Mouse (Mus musculus): ENCODE data around the gene Gm45623. TPM values are rescaled to one million over a fixed set of nuclear protein-coding genes. Genes with fewer than 3 reads are reported as not detected.

Gene Gm45623
- polyA plus RNA-seq, 1 experiment from 2014 or later: 0.37 TPM

DNA sequence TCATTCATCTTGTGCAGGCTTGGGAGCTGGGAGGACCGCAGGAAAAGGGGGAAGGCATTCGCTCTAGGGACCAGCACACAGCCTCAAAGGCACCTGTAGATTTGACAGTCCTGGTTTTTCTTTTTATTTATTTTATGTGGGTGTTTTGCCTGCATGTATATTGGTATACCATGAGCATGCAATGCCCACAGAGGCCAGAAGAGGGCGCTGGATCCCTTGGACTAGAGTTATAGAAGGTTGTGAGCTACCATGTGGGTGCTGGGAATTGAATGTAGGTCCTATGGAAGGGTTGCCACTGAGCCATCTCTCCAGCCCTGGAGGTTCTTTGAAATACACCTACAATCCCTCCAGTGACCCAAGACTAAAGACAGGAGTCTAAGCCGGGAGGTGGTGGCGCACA, 17.2 kb upstream of the Gm45623 start:
- Histone ChIP-seq H3K36me3 (ENCODE audit: poor library complexity, severe bottlenecking) (no peaks in the 10 kb centered on the region), H3K4me1 (peaks cover 55% of the 10 kb centered on the region)
- ATAC-seq: no peak

DNA sequence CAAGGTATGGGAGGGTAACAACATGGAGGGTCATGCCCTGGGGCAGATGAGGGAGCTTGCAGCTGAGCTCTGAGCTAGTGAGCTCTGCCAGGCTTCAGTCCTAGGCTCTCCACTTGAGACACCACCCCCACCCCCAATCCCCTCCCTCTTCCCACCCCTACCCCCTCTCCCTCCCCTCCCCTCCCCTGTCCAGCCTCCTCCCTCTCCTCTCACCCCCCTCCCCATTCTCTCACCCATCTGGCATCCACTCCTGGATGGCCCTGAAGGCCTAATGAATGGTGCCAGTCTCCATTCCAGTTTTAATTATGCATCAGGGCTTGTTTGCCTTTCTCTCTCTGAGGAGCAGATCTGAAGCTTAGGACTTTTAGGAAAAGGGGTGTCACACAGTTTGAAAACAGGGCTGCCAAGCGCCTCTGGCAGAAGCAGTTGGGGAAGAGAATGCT, 16.5 kb upstream of the Gm45623 start:
- Histone ChIP-seq H3K9me3 (replicated peaks) (no peaks in the 10 kb centered on the region), H3K27ac (peak overlapping the region; percentile 84), H3K36me3 (ENCODE audit: poor library complexity, severe bottlenecking) (no peaks in the 10 kb centered on the region), H3K4me2 (peak overlapping the region; percentile 7; the same call in 1 of the 2 replicates), H3K4me1 (peaks cover 57% of the 10 kb centered on the region), H3K27me3 (no peaks in the 10 kb centered on the region), H3K4me3 (no peak overlapping the region), H3K9ac (peak overlapping the region; percentile 7; the same call in 1 of the 2 replicates)
- ATAC-seq: peak; percentile 70
- WGBS: 12% methylated on average over 1 of the region's 1 CpGs

More for the DNA sequence above, 17.2 kb upstream of the Gm45623 start:
- H3K27ac ChIP-seq: peak overlapping the region; percentile 84
- WGBS: 58% methylated on average over 5 of the region's 5 CpGs
- H3K27me3 ChIP-seq: no peaks in the 10 kb centered on the region
- no peaks in the 10 kb centered on the region for H3K9me3 ChIP-seq (replicated peaks)
- no peak overlapping the region for H3K4me3 ChIP-seq
- no peak overlapping the region for H3K9ac ChIP-seq
- H3K4me2 ChIP-seq: no peak overlapping the region

DNA sequence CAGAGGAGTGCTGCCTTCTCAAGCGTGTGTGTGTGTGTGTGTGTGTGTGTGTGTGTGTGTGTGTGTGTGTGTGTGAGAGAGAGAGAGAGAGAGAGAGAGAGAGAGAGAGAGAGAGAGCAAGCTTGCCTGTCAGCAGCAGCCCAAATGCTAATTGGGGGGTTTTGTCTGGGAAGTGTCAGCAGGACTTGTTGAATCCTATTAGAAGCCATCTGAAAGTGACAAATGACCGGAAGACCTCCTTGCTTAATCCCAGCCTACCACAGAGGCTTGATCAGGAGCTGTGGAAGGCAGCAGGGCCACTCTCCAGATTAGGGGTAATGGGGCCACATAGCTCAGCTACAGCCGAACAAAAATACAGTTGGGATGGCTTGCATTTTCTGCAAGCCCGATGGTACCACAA, 15.8 kb upstream of the Gm45623 start:
- 7% methylated on average over 4 of the region's 4 CpGs for WGBS
- H3K4me1 ChIP-seq: peaks cover 51% of the 10 kb centered on the region
- no peak for ATAC-seq

DNA sequence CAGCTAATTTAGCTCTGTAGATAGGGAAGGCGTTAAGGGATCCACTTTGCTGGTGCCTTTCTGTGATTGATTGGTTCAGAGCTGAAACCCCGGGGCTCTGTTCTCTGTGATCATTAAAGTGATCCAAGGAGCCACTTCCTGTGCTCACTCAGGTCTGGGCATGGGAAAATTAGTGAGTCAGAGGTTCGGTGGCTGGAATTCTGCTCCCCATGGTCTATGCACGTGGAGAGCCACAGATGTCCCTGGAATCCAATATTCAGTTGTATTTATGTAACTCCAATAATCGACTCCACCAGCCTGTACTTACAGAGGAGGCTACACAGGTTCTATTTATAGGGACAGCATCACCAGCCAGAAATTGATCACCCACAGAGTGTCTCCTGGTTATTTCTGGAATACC, 12.6 kb upstream of the Gm45623 start:
- Histone ChIP-seq H3K4me2 (no peak overlapping the region), H3K27me3 (no peaks in the 10 kb centered on the region), H3K4me3 (no peak overlapping the region), H3K4me1 (peaks cover 56% of the 10 kb centered on the region), H3K9me3 (replicated peaks) (no peaks in the 10 kb centered on the region), H3K36me3 (ENCODE audit: poor library complexity, severe bottlenecking) (no peaks in the 10 kb centered on the region), H3K9ac (no peak overlapping the region), H3K27ac (no peak overlapping the region)
- WGBS: 62% methylated on average over 5 of the region's 5 CpGs
- ATAC-seq: no peak

More for the DNA sequence above, 15.8 kb upstream of the Gm45623 start:
- no peak overlapping the region for H3K4me2 ChIP-seq
- no peaks in the 10 kb centered on the region for H3K27me3 ChIP-seq
- H3K36me3 ChIP-seq (ENCODE audit: poor library complexity, severe bottlenecking): no peaks in the 10 kb centered on the region
- H3K9ac ChIP-seq: peak overlapping the region; percentile 7; the same call in 1 of the 2 replicates
- peak overlapping the region; percentile 78 for H3K27ac ChIP-seq
- no peak overlapping the region for H3K4me3 ChIP-seq
- H3K9me3 ChIP-seq (replicated peaks): no peaks in the 10 kb centered on the region

DNA sequence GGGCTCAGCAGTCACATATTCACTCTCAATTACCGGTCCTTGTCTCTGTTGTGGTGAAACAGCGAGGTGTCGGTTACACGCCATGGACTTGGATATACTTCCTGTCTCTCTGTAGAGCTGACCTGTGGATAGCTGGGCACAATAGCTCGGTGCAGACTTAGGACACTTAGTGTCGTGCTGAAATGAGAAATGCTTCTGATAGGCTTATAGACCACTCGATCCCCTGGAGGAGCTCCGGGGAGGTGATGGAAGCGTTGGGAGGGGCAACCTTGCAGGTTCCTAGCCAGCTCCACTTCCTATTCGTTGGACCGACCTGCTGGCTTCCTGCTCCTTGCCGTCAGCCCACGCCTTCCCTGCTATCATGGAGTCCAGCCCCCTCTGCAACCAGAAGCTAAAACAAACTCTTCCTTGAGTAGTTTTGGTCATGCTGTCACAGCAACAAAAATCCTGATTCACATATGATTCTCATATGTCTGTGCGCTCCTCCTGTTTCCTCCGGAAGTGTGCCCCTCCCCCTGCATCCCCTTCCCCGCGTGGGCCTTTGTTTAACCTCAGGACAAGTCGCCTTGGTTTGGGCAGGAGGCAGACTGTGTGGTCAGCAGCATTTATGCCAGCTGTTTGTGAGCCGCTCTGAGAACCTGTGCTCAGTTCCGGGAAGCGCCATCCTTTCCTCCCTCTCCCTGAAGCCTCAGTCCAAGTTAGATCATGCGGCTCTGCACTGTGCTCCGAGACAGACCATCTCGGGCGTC, 11.8 kb upstream of the Gm45623 start:
- Histone ChIP-seq H3K27ac (no peak overlapping the region), H3K9me3 (replicated peaks) (no peaks in the 10 kb centered on the region), H3K4me2 (no peak overlapping the region), H3K4me1 (peaks cover 51% of the 10 kb centered on the region), H3K4me3 (no peak overlapping the region), H3K9ac (no peak overlapping the region), H3K36me3 (ENCODE audit: poor library complexity, severe bottlenecking) (no peaks in the 10 kb centered on the region), H3K27me3 (no peaks in the 10 kb centered on the region)
- ATAC-seq: no peak
- WGBS: 57% methylated on average over 25 of the region's 25 CpGs

DNA sequence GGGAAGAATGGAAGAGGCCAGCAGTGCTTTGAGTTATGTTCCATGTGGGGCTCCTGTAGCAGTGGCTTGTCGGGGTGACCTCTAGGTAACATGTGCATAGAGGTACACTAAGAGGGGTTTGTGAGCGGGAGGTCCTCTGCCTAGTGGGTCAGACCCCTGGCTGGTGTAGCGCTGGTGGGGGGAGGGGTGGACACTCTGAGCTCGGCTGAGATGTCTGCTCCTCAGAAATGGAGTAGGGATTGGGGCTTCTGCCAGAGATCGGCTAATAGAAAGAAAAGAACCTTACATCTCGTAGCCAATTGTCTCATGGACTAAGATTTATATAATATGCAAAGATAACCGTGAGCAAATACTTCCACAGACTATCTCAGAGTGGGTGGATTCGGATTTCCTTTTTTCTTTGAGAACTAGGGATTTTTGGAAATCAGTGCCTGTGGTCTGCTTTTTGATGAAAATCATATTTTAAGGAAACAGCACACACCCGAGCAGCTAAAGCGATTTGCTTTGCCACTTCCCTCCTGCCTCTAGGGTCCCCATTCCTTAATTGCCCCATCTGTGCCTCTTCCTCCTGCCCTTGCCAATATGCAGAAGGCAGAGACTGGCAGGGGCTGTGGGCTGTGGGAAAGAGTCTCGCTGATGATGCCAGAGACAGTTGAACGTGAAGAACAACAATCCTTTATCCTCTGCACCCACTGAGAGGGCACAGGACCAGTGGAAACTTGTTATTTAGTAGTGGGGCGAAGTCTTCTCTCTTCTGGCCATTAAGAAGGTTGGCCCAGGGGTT, 9.0 kb upstream of the Gm45623 start:
- Histone ChIP-seq H3K9me3 (replicated peaks) (no peaks in the 10 kb centered on the region), H3K4me2 (no peak overlapping the region; the same call in 1 of the 2 replicates), H3K9ac (no peak overlapping the region), H3K36me3 (ENCODE audit: poor library complexity, severe bottlenecking) (no peaks in the 10 kb centered on the region), H3K27me3 (no peaks in the 10 kb centered on the region), H3K4me3 (no peak overlapping the region), H3K4me1 (peaks cover 29% of the 10 kb centered on the region), H3K27ac (peak overlapping the region; percentile 57)
- 42% methylated on average over 13 of the region's 13 CpGs for WGBS
- 0 out of 2 replicates have a peak, but pooled peaks have one; percentile 39 for ATAC-seq

DNA sequence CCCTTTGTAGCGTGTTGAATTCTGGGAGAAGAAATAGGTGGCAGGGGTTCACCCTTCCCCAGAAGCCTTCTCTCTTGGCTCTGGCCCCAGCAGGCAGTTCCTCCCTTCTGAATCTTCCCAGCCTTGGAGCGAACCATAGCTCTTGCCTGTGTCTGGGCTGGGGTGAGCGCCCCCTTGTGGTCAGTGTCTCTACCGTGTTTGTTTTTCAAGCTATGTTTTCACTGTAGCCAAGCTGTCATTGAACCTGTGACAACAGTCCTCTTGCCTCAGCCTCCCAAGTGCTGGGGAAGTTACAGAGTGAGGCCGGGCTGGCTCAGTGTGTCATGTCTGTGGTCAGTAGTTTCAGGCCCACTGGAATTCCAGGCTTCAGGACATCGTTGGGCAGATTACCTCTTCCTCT, 4.9 kb upstream of the Gm45623 start:
- Histone ChIP-seq H3K36me3 (ENCODE audit: poor library complexity, severe bottlenecking) (no peaks in the 10 kb centered on the region), H3K27me3 (peaks cover 33% of the 10 kb centered on the region), H3K9me3 (replicated peaks) (no peaks in the 10 kb centered on the region), H3K27ac (no peak overlapping the region), H3K4me3 (no peak overlapping the region), H3K4me2 (no peak overlapping the region), H3K9ac (no peak overlapping the region), H3K4me1 (peaks cover 30% of the 10 kb centered on the region)
- 23% methylated on average over 6 of the region's 6 CpGs for WGBS
- peak; percentile 16; the same call in 1 of the 2 replicates for ATAC-seq

DNA sequence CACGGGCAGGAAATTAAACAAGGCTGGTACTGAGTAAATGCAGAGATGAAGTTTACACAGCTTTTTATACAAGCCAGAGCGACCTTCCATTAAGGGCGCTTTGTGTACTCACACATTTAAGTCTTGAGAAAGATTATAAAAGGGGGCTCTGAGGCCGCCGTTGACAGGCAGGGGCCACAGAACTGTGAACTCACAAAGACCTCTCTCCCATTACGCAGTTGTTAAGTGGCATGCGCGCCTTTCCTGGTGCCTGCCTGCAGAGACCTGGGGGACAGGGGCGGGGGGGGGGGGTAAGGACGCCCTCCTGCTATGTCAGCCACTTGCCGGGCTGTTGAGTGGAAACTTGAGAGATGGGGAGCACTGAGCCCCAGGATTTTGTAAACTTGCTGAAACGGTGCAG, 3.6 kb upstream of the Gm45623 start:
- no peak for ATAC-seq
- WGBS: 47% methylated on average over 12 of the region's 12 CpGs
- H3K27me3 ChIP-seq: peaks cover 46% of the 10 kb centered on the region

DNA sequence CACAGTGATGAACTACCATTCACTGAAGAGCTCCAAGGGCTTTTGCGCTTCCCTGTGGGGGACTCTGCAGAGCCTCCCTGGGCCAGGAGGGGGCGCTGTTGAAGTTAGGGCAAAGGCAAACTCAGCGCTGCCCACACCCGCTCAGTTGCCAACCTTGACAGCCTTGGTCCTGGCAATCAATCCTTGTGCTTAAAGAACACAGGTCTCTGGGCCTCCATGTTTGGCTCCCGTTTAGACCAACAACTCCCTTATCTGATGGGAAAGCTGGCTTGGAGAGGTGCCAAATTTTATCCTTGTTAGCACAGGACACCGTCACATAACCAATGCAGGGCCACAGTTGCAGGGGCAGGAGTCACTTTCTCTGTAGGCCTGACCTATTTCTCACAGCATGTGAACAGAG, 2.2 kb upstream of the Gm45623 start:
- Histone ChIP-seq H3K27ac (no peak overlapping the region), H3K36me3 (ENCODE audit: poor library complexity, severe bottlenecking) (no peaks in the 10 kb centered on the region), H3K9ac (no peak overlapping the region), H3K27me3 (peaks cover 59% of the 10 kb centered on the region), H3K4me3 (no peak overlapping the region), H3K4me2 (no peak overlapping the region), H3K4me1 (peaks cover 30% of the 10 kb centered on the region), H3K9me3 (replicated peaks) (no peaks in the 10 kb centered on the region)
- WGBS: 61% methylated on average over 6 of the region's 6 CpGs
- no peak for ATAC-seq

More for the DNA sequence above, 3.6 kb upstream of the Gm45623 start:
- Histone ChIP-seq H3K27ac (no peak overlapping the region), H3K4me3 (no peak overlapping the region), H3K9ac (no peak overlapping the region), H3K4me2 (no peak overlapping the region), H3K9me3 (replicated peaks) (no peaks in the 10 kb centered on the region), H3K36me3 (ENCODE audit: poor library complexity, severe bottlenecking) (no peaks in the 10 kb centered on the region), H3K4me1 (peaks cover 30% of the 10 kb centered on the region)

DNA sequence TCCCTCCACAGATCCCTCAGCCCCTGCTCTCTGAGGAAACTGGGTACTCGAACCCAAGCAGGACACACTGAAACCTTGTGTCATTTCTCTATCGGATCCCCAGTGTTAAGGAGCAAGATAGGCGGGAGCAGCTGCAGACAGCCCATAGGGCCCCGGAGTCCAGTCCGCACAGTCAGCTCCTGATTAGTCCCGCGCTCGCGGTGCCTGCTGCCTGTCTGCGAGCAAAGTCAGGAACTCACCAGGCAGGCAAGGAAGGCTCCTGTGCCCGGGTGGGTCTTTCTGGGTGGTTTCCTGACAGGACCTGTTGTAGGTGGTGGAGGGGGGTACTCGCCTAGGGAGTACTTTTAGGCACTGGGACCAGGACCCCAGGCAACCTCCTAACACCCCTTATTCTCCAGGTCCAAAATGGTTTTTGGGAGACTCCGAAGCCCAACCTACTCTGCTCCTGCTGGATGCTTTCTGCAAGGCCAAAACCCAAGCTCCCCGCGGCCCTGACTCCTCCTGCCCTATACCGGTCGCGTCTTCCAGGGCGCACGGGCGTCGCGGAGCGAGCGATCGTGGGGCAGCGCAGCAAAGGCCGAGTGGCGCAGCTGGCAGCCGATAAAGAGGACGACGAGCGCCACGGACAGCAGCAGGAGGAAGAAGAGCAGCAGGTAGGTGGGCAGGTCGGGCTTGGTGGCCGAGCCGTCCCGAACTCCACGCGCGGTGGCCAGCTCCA, 994 bp downstream of the Gm45623 start:
- ATAC-seq: peak; percentile 20; the same call in 1 of the 2 replicates
- Histone ChIP-seq H3K4me3 (peak overlapping the region; percentile 48), H3K4me1 (peaks cover 30% of the 10 kb centered on the region), H3K9me3 (replicated peaks) (no peaks in the 10 kb centered on the region), H3K9ac (peak overlapping the region; percentile 61), H3K27ac (no peak overlapping the region), H3K36me3 (ENCODE audit: poor library complexity, severe bottlenecking) (no peaks in the 10 kb centered on the region), H3K4me2 (peak overlapping the region; percentile 94), H3K27me3 (peaks cover 71% of the 10 kb centered on the region)
- 2% methylated on average over 41 of the region's 41 CpGs for WGBS

DNA sequence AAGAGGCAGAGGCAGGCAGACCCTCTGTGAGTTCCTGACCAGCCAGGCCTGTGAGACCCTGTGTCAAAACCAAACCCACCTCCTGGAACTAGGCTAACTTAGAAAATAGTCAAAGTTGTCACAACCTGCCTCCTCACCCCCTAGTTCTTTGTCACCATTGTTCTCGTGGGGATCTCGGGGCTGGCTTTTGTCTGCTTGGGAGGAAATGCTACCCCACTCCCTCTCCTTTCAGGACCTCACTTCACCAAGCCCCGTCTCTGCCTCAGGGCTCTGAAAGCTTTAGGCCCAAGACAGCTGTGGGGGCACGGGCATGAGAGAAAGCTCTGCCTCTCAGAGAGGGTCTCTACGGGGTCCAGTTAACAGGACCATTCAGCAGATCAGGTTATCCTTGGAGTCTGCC, 1.9 kb downstream of the Gm45623 start:
- WGBS: 11% methylated on average over 5 of the region's 5 CpGs
- H3K9ac ChIP-seq: no peak overlapping the region
- H3K36me3 ChIP-seq (ENCODE audit: poor library complexity, severe bottlenecking): no peaks in the 10 kb centered on the region
- no peak overlapping the region for H3K27ac ChIP-seq
- H3K27me3 ChIP-seq: peaks cover 71% of the 10 kb centered on the region
- no peak overlapping the region for H3K4me3 ChIP-seq
- peaks cover 21% of the 10 kb centered on the region for H3K4me1 ChIP-seq
- no peak overlapping the region for H3K4me2 ChIP-seq
- no peaks in the 10 kb centered on the region for H3K9me3 ChIP-seq (replicated peaks)
- ATAC-seq: no peak

DNA sequence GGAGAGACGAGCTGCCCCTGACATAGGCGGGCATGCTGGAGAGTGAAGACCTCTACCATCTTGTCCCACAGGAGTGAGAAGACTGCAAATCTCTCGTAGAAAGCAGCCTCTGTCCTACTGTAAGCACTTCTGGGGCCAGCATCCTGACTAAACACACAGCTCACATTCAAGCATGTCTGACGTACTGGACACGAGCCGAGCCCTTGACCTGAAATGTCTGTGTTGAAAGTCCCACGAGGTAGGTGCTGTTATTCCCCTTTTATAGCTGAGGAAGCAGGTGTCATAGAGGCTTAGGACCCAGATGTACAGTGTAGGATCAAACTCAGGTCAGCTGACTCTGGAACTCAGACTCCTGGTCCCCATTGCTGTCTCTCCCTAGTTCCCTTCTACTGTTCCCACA, 4.2 kb downstream of the Gm45623 start:
- 88% methylated on average over 7 of the region's 7 CpGs for WGBS
- no peaks in the 10 kb centered on the region; the same call in 1 of the 2 replicates for H3K36me3 ChIP-seq (ENCODE audit: poor library complexity, severe bottlenecking)
- peaks cover 19% of the 10 kb centered on the region for H3K4me1 ChIP-seq
- ATAC-seq: no peak
- H3K9ac ChIP-seq: no peak overlapping the region
- peaks cover 47% of the 10 kb centered on the region for H3K27me3 ChIP-seq
- H3K4me3 ChIP-seq: no peak overlapping the region
- no peak overlapping the region for H3K27ac ChIP-seq
- H3K4me2 ChIP-seq: no peak overlapping the region
- H3K9me3 ChIP-seq (replicated peaks): no peaks in the 10 kb centered on the region

Data from forebrain, embryonic 13.5 days (tissue).